Mouse (Mus musculus) macrophage (primary cell): ENCODE results near the gene Mansc4. TPM values are rescaled to one million over a fixed set of nuclear protein-coding genes. Genes with fewer than 3 reads are reported as not detected.

Source experiments
- H3K27ac ChIP-seq: fragments of 350-480 bp; formaldehyde crosslinking; 2 replicates; pipeline ENCODE4 v1.9.0; 2021
- H3K36me3 ChIP-seq: fragments of 350-480 bp; formaldehyde crosslinking; 2 replicates; pipeline ENCODE4 v1.9.0; 2021; ENCODE audit errors: inconsistent target
- H3K4me3 ChIP-seq: fragments of 350-480 bp; formaldehyde crosslinking; 2 replicates; pipeline ENCODE4 v1.9.0; 2021; ENCODE audit errors: inconsistent target
- H3K79me2 ChIP-seq: fragments of 350-480 bp; formaldehyde crosslinking; 2 replicates; pipeline ENCODE4 v1.9.0; 2021; ENCODE audit errors: inconsistent target
- WGBS: methylation state at CpG from one replicate; pipeline ENCODE4 v1.1.7; 2026; ENCODE audit warnings: inconsistent platforms; ENCODE audit not compliant: missing documents; 5-methylcytosine and 5-hydroxymethylcytosine counted together
- polyA plus RNA-seq: library from polyadenylated mRNA; stranded (reverse); fragments of 250-400 nt; gene quantifications from 3 replicates; pipeline ENCODE4 v1.2.4, GENCODE M21; 2018; ENCODE audit warnings: inconsistent platforms
- total RNA-seq, 78 experiments: library from RNA; depleted of rRNA; stranded (reverse); fragments of 250-400 nt; gene quantifications; 1 replicate in 9 of 78; 2 replicates in 24 of 78; 3 replicates in 43 of 78; 4 replicates in 2 of 78; pipeline ENCODE4 v1.2.4; 2018; ENCODE audit warnings: inconsistent platforms in 56 of 78

Mansc4 gene
- not detected for total RNA-seq (2018; cell fraction: chromatin; rRNA removed)
- under 1 TPM in 1 of 26 experiments, not detected in 25; 0.10 TPM for total RNA-seq (2018; cell fraction: cytosol; rRNA removed)
- not detected for total RNA-seq (2018; cell fraction: nucleus; rRNA removed)
- polyA plus RNA-seq = not detected in 3 replicates

DNA sequence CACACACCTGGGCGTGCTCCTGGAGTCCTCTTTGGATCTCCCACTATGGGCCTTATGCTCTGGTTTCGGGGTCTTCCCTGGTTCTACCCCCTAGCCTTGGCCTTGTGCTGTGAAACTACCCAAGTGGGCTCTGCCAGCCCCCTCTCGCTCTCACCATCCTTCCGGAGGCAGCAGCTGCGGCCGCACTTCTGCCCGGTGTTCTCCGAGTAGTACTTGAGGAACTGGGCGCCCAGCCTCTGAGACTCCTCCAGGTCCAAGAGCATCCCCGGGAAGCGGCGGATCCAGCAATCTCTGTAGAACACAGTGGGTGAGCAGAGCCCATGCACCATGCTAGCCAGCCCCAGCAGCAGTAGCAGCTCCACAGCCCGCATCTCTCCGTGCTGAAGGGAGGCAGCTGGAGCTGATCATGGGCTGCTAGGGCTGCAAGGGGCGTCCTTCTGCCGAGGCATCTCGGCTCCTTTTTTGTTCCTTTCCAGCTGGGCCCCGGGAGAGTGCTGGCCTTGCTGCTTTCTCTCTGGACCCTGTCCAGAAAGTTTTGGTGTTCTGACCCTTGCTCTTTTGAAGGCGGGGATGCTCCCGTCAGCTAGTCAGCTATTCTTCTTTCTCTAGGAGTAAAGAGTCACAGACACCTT lies at the start of gene Mansc4:
Gene Mansc4 (minus strand): TSS at position 439 of the 632 bp plus-strand sequence.
- H3K4me3 ChIP-seq = no peak within 1 kb of the TSS
- H3K27ac ChIP-seq = no peak within 1 kb of the TSS
- WGBS = 26% methylated on average over 20 of the region's 20 CpGs
- no peaks in the 10 kb centered on the region; the same call in 1 of the 2 replicates for H3K79me2 ChIP-seq
- no peaks in the 10 kb centered on the region for H3K36me3 ChIP-seq

DNA sequence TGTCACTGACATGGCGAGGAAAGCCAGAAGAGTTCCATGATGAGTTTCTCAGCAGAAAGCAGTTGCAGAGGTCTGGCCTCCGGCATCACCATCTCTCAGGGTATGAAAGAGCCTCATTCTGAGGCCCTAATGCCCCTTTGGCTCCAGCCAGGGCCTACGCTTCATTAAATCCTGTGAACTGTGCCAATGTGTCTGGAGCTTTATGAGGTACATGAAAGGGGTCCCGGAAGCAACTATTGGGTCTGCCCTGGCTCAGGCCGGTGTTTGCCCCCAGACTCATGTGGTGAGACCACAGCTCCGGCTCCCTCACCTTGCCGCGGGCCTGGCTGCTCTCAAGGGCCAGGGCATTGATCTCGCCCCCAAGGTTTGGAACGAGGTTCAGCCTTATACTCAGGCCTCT lies 40.4 kb upstream of the Mansc4 start:
- Histone ChIP-seq H3K79me2 (no peaks in the 10 kb centered on the region), H3K4me3 (no peak overlapping the region), H3K27ac (no peak overlapping the region), H3K36me3 (no peaks in the 10 kb centered on the region)
- 92% methylated on average over 10 of the region's 10 CpGs for WGBS

DNA sequence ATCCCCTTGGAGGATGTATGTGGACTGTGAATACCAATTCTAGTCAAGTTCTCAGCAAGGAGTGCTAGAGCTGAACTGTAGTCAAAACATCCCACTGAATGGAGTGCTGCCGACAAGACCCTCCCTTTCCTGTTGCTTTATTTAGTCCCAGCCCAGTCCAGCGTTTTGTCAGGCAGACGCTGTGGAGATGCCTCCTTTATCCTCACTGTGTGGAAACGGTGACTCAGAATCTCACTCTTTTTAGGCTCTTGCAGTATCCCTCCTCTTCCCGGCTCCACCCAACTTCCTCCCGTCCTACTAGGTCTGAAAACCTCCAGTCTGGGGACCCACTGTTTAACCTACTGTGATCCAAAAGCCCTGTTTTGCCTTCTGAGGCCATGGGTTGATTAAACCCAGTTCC lies 34.5 kb upstream of the Mansc4 start:
- Histone ChIP-seq H3K27ac (no peak overlapping the region), H3K79me2 (no peaks in the 10 kb centered on the region), H3K36me3 (no peaks in the 10 kb centered on the region), H3K4me3 (no peak overlapping the region)
- WGBS = 19% methylated on average over 6 of the region's 6 CpGs

DNA sequence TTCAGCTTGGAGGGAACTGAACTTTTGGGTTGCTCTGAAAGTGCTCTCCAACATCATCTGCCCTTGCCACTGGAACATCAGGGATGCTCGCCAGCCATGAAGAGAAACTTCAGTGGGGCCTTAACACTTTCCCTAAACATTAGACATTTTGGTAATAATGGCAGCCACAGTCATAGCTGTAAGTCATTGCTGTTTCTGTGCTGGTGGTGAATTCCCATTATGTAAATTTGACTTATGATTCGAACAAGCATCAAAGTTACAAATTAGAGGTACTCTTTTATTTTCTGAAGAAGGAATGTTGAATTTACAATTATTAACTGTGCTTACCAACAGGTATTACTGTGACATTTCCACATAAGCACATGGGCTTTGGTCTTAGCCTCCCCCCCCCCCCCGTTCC lies 31.4 kb upstream of the Mansc4 start:
- H3K4me3 ChIP-seq = no peak overlapping the region
- no peak overlapping the region for H3K27ac ChIP-seq
- no peaks in the 10 kb centered on the region for H3K79me2 ChIP-seq
- 98% methylated on average over 3 of the region's 3 CpGs for WGBS
- no peaks in the 10 kb centered on the region for H3K36me3 ChIP-seq

DNA sequence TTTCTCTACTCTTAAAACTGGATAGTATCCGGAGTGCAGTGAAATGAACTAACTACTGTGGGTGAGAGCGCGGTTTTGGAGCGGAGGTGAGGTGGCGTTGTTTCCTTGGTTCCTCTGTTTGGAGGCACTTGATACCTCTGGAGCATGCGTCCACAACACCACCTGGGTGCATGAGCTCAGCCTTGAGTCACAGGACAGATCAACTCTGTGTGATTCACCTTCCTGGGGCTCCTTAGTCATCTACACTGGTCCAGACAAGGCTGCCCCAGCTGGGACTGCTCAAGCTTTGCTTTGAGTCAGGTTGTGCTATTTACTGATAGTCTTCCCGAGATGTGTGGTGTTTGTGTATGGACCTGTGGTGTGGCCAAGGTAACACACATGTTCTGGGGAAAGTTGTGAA lies 30.9 kb upstream of the Mansc4 start:
- H3K27ac ChIP-seq = no peak overlapping the region
- no peak overlapping the region for H3K4me3 ChIP-seq
- H3K36me3 ChIP-seq = no peaks in the 10 kb centered on the region
- 90% methylated on average over 7 of the region's 7 CpGs for WGBS
- no peaks in the 10 kb centered on the region for H3K79me2 ChIP-seq

DNA sequence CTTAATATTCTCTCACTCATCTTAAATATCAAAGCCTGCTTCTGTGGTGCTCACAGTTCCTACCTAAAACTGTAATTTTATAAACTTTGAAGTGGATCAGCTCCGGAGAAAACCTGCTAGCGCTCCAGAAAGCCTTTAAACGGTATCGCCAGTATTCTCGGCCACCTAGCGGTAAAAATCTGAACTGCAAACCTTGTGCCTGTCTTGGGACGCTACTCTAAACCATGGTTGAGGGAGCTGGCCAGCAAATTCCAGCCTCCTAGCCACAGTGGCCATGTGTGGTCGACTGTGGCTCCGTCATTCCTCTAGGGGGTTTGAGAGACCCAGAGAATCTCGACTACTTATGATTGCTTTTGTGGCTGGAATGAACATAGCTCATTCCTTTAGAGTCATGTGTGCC lies 29.7 kb upstream of the Mansc4 start:
- 13% methylated on average over 10 of the region's 10 CpGs for WGBS
- H3K36me3 ChIP-seq = no peaks in the 10 kb centered on the region; the same call in 1 of the 2 replicates
- H3K4me3 ChIP-seq = no peak overlapping the region
- H3K27ac ChIP-seq = no peak overlapping the region
- no peaks in the 10 kb centered on the region for H3K79me2 ChIP-seq

DNA sequence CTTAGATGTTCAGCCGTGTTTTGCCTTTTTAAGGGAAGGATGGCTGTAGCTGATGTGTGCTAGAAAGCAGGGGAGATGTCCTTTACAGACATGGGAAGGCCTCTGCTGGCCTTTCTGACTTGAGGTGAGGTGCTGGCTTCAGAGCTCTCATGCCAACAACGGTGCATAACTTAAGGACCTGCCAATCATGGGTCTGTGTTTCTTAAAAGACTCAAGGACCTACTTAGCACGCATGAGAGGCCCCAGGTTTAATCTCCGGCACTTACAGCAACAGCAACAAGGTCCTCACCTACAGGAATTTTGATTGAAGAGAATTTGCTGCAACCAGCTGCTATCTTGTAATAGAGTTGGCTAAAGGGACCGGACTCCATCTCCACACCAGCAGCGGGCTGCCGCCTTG lies 22.5 kb upstream of the Mansc4 start:
- Histone ChIP-seq H3K4me3 (no peak overlapping the region), H3K27ac (no peak overlapping the region), H3K79me2 (no peaks in the 10 kb centered on the region), H3K36me3 (peaks cover 19% of the 10 kb centered on the region)
- 98% methylated on average over 7 of the region's 7 CpGs for WGBS

DNA sequence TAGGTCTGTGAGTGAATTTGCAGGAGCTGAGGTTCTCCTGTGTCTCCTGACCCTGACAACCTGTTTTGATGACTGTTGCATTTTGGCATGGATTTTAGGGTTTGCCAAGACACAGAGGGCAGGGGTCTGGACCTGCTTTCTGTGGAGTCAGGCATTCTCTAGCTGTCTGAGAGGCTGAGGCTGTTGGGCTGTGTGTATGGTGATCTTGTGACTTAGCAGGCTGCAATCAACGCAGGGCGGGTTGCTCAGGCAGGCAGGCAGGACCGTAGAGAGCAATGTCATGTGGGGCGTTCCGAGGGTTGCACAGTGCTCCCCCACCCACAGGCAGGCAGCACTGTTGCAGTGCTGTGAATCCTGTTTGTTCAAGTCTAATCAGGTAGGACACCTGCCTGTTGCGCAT lies 19.9 kb upstream of the Mansc4 start:
- no peak overlapping the region for H3K27ac ChIP-seq
- peaks cover 19% of the 10 kb centered on the region for H3K36me3 ChIP-seq
- WGBS = 95% methylated on average over 6 of the region's 6 CpGs
- H3K4me3 ChIP-seq = no peak overlapping the region
- no peaks in the 10 kb centered on the region for H3K79me2 ChIP-seq

DNA sequence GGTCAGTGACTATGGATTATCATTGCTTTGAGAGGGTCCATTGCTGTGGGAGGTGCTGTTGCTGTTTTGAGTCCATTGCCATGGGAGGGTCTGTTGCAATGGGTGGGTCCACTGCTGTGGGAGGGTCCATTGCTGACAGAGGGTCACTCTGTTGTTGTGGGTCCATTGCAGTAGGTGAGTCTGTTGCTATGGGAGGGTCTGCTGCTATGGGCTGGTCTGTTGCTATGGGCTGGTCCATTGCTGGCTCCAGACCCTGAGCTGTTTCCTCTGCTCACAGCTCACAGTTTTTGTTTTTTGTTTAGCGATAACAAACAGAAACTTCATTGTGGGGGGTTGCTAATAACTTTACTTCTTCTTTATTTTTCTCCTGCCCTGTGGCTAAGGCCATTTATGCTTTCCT lies 18.7 kb upstream of the Mansc4 start:
- H3K4me3 ChIP-seq = no peak overlapping the region
- 100% methylated on average over 1 of the region's 1 CpGs for WGBS
- peaks cover 19% of the 10 kb centered on the region for H3K36me3 ChIP-seq
- no peak overlapping the region for H3K27ac ChIP-seq
- peaks cover 6% of the 10 kb centered on the region; the same call in 1 of the 2 replicates for H3K79me2 ChIP-seq

DNA sequence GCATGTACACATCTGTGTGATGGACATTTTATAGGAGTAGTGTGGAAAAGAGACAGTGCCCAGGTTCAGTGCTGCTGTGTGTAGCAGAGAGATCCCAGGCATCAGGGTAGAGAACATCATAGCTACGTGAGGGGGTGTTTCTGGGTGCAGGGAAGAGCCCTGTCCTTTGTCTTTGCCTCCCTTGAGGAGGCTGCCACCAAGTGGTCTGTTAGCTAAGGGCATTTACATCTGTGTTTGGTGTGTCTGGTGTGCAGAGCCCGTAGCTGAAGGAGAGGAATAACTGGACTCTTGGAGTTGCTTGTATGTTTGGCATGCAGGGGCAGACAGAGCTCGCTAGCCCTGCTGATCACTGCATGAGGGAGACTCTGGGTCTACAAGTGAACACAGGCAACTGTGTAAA lies 15.5 kb upstream of the Mansc4 start:
- Histone ChIP-seq H3K36me3 (no peaks in the 10 kb centered on the region; the same call in 1 of the 2 replicates), H3K79me2 (peaks cover 32% of the 10 kb centered on the region; the same call in 1 of the 2 replicates), H3K4me3 (no peak overlapping the region), H3K27ac (no peak overlapping the region)
- 84% methylated on average over 3 of the region's 3 CpGs for WGBS

DNA sequence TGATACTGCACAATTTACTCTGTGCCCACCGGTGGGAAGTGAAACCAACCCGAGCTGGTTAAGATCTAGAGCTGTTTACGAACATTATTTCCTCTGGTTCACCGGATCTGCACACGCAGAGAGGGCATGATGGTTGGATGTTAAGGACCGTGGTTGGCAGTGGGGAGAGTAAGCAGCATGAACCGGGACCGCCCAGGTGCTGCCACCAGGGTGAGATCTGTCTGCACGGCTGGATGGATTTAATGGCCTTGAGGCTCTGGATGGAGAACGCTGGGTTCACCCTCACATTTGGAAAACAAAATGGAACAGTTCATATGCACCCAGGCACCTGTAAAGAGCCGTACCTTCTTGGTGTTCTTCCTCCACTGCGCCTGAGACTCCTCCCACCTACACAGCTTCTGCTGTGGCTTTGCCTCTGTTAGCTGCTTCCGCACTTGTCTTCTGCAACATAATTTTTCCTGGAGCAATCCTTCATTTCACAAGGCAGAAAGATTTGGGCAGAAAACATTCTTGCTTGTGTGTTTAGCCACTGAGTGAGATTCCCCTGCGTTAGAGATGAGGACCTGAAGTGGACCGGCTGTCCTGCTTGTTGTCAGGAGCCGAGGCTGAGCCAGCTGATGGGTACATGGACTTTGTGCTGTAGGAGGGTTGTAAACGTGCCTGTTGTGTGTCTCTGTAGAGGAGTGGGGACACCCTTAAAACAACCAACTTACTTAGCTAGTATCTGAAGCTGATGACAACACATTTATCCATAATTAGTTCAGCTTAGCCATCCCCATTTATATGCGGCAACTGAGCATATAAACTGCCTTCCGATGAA lies 12.8 kb upstream of the Mansc4 start:
- 28% methylated on average over 19 of the region's 19 CpGs for WGBS
- no peaks in the 10 kb centered on the region; the same call in 1 of the 2 replicates for H3K36me3 ChIP-seq

DNA sequence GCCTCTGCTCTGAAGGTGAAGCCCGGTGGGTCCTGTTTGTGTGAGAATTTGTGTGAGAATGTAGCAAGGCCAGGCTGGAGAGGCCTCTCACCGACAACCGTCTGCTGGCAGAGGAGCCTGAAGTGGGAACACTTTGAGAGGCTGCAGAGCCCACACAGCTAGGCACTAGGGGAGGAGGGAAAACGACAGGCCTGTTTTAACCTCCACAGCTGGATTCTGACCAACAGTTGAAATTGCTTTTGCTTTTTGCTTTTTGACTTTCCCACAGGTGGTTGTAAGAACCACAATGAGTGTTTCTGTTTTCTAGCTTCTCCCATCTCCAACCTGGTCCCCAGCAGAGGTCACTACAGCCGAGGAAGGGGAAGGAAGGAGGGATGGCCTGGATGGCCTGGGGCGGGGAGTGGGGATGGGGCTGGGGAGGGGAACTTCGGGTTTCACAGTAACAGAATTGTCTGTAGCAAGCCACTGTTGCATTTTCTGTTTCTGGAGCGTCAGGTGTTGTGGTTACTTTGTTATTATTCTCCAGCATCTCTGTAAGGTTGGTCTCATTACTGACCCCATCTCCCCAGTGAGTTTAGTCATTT lies 10.6 kb upstream of the Mansc4 start:
- no peaks in the 10 kb centered on the region for H3K36me3 ChIP-seq
- WGBS = 34% methylated on average over 8 of the region's 8 CpGs
- H3K4me3 ChIP-seq = no peak overlapping the region
- peaks cover 77% of the 10 kb centered on the region for H3K79me2 ChIP-seq
- H3K27ac ChIP-seq = no peak overlapping the region

More for the DNA sequence above, 12.8 kb upstream of the Mansc4 start:
- Histone ChIP-seq H3K27ac (no peak overlapping the region), H3K79me2 (peaks cover 58% of the 10 kb centered on the region), H3K4me3 (no peak overlapping the region)

DNA sequence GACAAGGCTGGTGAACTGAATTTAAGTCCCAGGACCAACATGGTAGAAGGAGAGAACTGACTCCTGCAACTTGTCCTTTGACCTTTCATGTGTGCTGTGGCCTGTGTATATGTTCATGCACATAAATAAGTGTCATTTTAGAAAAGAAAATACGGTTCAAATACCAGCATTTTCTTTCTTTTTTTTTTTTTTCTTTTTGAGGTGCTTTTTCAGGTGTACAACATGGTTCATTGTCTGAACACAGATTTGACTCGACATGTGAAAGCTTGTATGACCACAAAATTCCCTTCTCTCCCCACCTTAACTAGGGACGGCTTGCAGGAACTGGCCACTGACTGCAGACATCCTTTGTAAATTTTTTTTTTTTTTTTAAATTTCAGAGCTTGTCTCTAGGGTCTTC lies 10.1 kb upstream of the Mansc4 start:
- H3K36me3 ChIP-seq = no peaks in the 10 kb centered on the region
- H3K79me2 ChIP-seq = peaks cover 82% of the 10 kb centered on the region
- H3K4me3 ChIP-seq = no peak overlapping the region
- no peak overlapping the region for H3K27ac ChIP-seq
- 75% methylated on average over 3 of the region's 3 CpGs for WGBS

DNA sequence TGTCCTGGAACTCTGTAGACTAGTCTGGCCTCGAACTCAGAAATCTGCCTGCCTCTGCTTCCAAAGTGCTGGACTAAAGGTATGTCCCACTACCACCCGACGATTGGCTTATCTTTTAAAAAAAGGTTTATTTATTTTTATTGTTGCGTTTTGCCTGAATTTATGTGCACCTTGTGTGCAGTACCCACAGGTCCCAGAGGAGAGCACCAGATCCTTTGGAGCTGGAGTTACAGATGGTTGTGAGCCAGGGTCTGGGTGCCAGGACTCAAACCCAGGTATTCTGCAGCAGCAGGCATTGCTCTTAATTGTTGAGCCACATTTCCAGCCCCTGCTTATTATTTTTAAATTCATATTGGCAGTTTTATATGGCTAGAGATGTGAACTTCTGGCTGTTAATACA lies 9.3 kb upstream of the Mansc4 start:
- Histone ChIP-seq H3K36me3 (no peaks in the 10 kb centered on the region), H3K79me2 (peaks cover 83% of the 10 kb centered on the region), H3K27ac (no peak overlapping the region), H3K4me3 (no peak overlapping the region)
- WGBS = 99% methylated on average over 4 of the region's 4 CpGs

DNA sequence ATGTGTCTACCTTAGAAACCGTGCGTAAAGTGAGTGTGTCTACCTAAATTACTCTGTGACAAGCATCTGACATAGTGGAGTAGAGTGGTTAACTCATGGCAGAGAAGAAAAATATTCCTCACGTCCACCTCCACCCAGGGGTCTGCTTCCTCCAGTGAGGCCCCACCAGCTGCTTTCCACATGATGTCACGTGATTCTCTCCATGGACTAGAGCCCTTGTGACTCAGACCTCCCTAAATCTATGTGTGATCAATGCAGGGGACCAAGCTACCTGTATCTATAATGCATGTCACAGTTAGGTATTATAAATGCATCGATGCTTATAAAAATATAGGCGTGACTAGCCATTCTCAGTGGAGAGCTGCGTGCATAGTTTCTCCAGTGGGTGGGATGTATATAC lies 7.9 kb upstream of the Mansc4 start:
- Histone ChIP-seq H3K27ac (no peak overlapping the region), H3K4me3 (no peak overlapping the region), H3K36me3 (no peaks in the 10 kb centered on the region), H3K79me2 (peaks cover 69% of the 10 kb centered on the region)
- WGBS = 96% methylated on average over 7 of the region's 7 CpGs
